Mouse (Mus musculus) cerebellum, postnatal 36 days (tissue): Measurements from ENCODE around the gene Traf4.
A peak's percentile ranks its signal among the peaks of the same experiment; 100 is the strongest.

Source experiments
- DNase-seq, 2 experiments: peaks; one replicate each; pipeline ENCODE4 v3.0.0; 2021 to 2022; ENCODE audit warnings: mixed read lengths in 2 of 2

The Traf4 gene

GRCm38 (mm10) chr11:78165761-78166109 lies 346 bp upstream of the Traf4 start:
- no peak for DNase-seq

- peak in 1 of 2 experiments; percentile 22 for DNase-seq
Observed at GRCm38 (mm10) chr11:78164604-78164923, 825 bp downstream of the Traf4 start.

- no peak for DNase-seq
Observed at GRCm38 (mm10) chr11:78163681-78164603, 1.4 kb downstream of the Traf4 start.

- no peak for DNase-seq
Observed at GRCm38 (mm10) chr11:78163045-78163444, 2.3 kb downstream of the Traf4 start.

GRCm38 (mm10) chr11:78162504-78162903 lies 2.9 kb downstream of the Traf4 start:
- DNase-seq, result no peak

- DNase-seq, result peak in 1 of 2 experiments; percentile 22
Observed at GRCm38 (mm10) chr11:78161968-78162367, 3.4 kb downstream of the Traf4 start.

GRCm38 (mm10) chr11:78161169-78161568 lies 4.2 kb downstream of the Traf4 start:
- DNase-seq, result no peak

GRCm38 (mm10) chr11:78160675-78161074 lies 4.7 kb downstream of the Traf4 start:
- no peak for DNase-seq

- no peak for DNase-seq
Observed at GRCm38 (mm10) chr11:78160171-78160570, 5.2 kb downstream of the Traf4 start.

- no peak for DNase-seq
Observed at GRCm38 (mm10) chr11:78159557-78159956, 5.8 kb downstream of the Traf4 start.

GRCm38 (mm10) chr11:78159096-78159495 lies 6.3 kb downstream of the Traf4 start:
- peak; percentile 65 to 83 for DNase-seq

GRCm38 (mm10) chr11:78156156-78156699 lies 9.2 kb downstream of the Traf4 start:
- no peak for DNase-seq

GRCm38 (mm10) chr11:78155674-78156073 lies 9.7 kb downstream of the Traf4 start:
- DNase-seq, result peak; percentile 22 to 29

- DNase-seq, result no peak
Observed at GRCm38 (mm10) chr11:78153778-78154177, 11.6 kb downstream of the Traf4 start.

GRCm38 (mm10) chr11:78152299-78153231 lies 12.8 kb downstream of the Traf4 start:
- peak; percentile 84 to 87 for DNase-seq

GRCm38 (mm10) chr11:78151161-78151560 lies 14.2 kb downstream of the Traf4 start:
- DNase-seq, result no peak

- DNase-seq, result no peak
Observed at GRCm38 (mm10) chr11:78146707-78147543, 18.5 kb downstream of the Traf4 start.

- DNase-seq, result no peak
Observed at GRCm38 (mm10) chr11:78146168-78146567, 19.2 kb downstream of the Traf4 start.

- no peak for DNase-seq
Observed at GRCm38 (mm10) chr11:78143520-78143919, 21.9 kb downstream of the Traf4 start.

- no peak for DNase-seq
Observed at GRCm38 (mm10) chr11:78140665-78141064, 24.7 kb downstream of the Traf4 start.

GRCm38 (mm10) chr11:78138023-78138422 lies 27.4 kb downstream of the Traf4 start:
- no peak for DNase-seq

- DNase-seq, result no peak
Observed at GRCm38 (mm10) chr11:78137584-78137983, 27.8 kb downstream of the Traf4 start.
